Mouse (Mus musculus) kidney, postnatal 0 days (tissue): ENCODE results near the gene Arrdc5. TPM values are rescaled to one million over a fixed set of nuclear protein-coding genes. Genes with fewer than 3 reads are reported as not detected.
A peak's percentile ranks its signal among the peaks of the same experiment; 100 is the strongest.

Experiments used
- ATAC-seq: fragments of 200-750 bp; cut with Nextera tagmentation; replicated peaks from 2 replicates; pipeline ENCODE4 v1.8.0; 2017; ENCODE audit warnings: low read depth, moderate number of reproducible peaks, moderate TSS enrichment, moderate library complexity; ENCODE audit not compliant: low FRiP score
- DNase-seq: peaks from one replicate; pipeline ENCODE4 v3.0.0-alpha.2; 2016; ENCODE audit warnings: low spot score
- H3K27ac ChIP-seq: fragments of 300-500 bp; sonication (generic); 2 replicates; pipeline ENCODE4 v1.5.1; 2014; ENCODE audit warnings: mild to moderate bottlenecking
- H3K27me3 ChIP-seq: fragments of 300-500 bp; sonication (generic); 2 replicates; pipeline ENCODE4 v1.6.1; 2014; ENCODE audit warnings: low read length, mixed read lengths; ENCODE audit not compliant: insufficient read depth
- H3K36me3 ChIP-seq: fragments of 300-500 bp; sonication (generic); 2 replicates; pipeline ENCODE4 v1.6.1; 2014; ENCODE audit warnings: low read length, mixed read lengths; ENCODE audit not compliant: insufficient read depth
- H3K4me1 ChIP-seq: fragments of 300-500 bp; sonication (generic); replicated peaks from 2 replicates; pipeline ENCODE4 v1.6.1; 2014; ENCODE audit warnings: antibody characterized with exemption, low read length, mixed read lengths; ENCODE audit not compliant: insufficient read depth
- H3K4me2 ChIP-seq: fragments of 300-500 bp; sonication (generic); 2 replicates; pipeline ENCODE4 v1.6.1; 2014; ENCODE audit warnings: mild to moderate bottlenecking, low read length, moderate library complexity, mixed read lengths
- H3K4me3 ChIP-seq: fragments of 300-500 bp; sonication (generic); replicated peaks from 2 replicates; pipeline ENCODE4 v1.5.1; 2014; ENCODE audit warnings: low read depth, low read length
- H3K9ac ChIP-seq: fragments of 300-500 bp; sonication (generic); 2 replicates; pipeline ENCODE4 v1.6.1; 2014; ENCODE audit warnings: low read depth, low read length
- H3K9me3 ChIP-seq: fragments of 300-500 bp; sonication (generic); replicated peaks from 2 replicates; pipeline ENCODE4 v1.6.1; 2016; ENCODE audit warnings: low read length, inconsistent platforms, mixed read lengths
- CTCF ChIP-seq: IDR thresholded peaks from 2 replicates; pipeline ENCODE4 v1.5.1; 2016; ENCODE audit warnings: antibody characterized with exemption, low read depth, mild to moderate bottlenecking, moderate library complexity
- WGBS: fragments of 180-500 bp; shearing (Covaris S2); extraction: QIAGEN DNeasy Blood & Tissue Kit; methylation state at CpG from one replicate; pipeline ENCODE4 v1.1.7; 2014; 5-methylcytosine and 5-hydroxymethylcytosine counted together
- polyA plus RNA-seq: library from polyadenylated mRNA; unstranded; fragments of >200 nt; fragmentation: Nextera tagmentation; extraction: Ambion mirVana; gene quantifications from 2 replicates; pipeline ENCODE4 v1.2.1, GENCODE M21; 2015

Gene Arrdc5
- polyA plus RNA-seq, 1 experiment from 2014 or later, result not detected

GRCm38 (mm10) chr17:56298238-56298637 is 1.8 kb downstream of the Arrdc5 start:
- H3K4me2 ChIP-seq, result no peak overlapping the region
- WGBS, result 97% methylated on average over 1 of the region's 1 CpGs
- ATAC-seq, result no peak

GRCm38 (mm10) chr17:56296201-56296600 is 3.9 kb downstream of the Arrdc5 start:
- 86% methylated on average over 1 of the region's 1 CpGs for WGBS
- ATAC-seq (no peak), DNase-seq (no peak)
- Histone ChIP-seq H3K9ac (no peak overlapping the region), H3K36me3 (no peaks in the 10 kb centered on the region), H3K4me2 (no peak overlapping the region), H3K4me3 (no peak overlapping the region), H3K27ac (no peak overlapping the region), H3K9me3 (no peaks in the 10 kb centered on the region), H3K4me1 (peaks cover 6% of the 10 kb centered on the region; the same call in 1 of the 2 replicates), H3K27me3 (no peaks in the 10 kb centered on the region)
- TF ChIP-seq CTCF, result no peak

More at GRCm38 (mm10) chr17:56298238-56298637, 1.8 kb downstream of the Arrdc5 start:
- Histone ChIP-seq H3K27me3 (no peaks in the 10 kb centered on the region), H3K9me3 (no peaks in the 10 kb centered on the region), H3K4me3 (no peak overlapping the region), H3K36me3 (no peaks in the 10 kb centered on the region), H3K4me1 (peaks cover 7% of the 10 kb centered on the region; the same call in 1 of the 2 replicates), H3K9ac (no peak overlapping the region), H3K27ac (no peak overlapping the region)
- DNase-seq, result no peak
- no peak for TF ChIP-seq CTCF

DNA sequence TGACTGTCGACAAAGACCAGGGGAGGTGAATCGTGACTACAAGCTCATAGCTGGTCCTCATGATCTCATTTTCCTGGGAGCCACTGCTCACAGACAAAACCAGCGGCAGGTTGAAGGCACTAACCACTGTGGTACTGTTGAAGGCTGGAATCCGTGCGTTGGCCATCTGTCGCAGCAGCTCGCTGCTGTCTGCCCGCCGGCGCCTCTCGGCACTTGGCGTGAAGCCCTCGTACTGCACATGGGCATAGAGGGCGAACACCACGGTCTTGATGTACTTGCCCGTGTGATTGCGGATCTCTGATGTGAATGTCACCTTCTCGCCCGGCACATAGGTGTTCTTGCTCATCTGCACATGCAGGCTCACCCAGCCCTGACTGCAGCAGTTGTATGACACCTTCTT is 5.8 kb downstream of the Arrdc5 start:
- no peaks in the 10 kb centered on the region for H3K9me3 ChIP-seq
- WGBS, result 91% methylated on average over 19 of the region's 19 CpGs
- H3K36me3 ChIP-seq, result no peaks in the 10 kb centered on the region
- H3K4me3 ChIP-seq, result no peak overlapping the region
- no peak overlapping the region for H3K9ac ChIP-seq
- no peak for TF ChIP-seq CTCF
- H3K27ac ChIP-seq, result no peak overlapping the region
- peaks cover 12% of the 10 kb centered on the region; the same call in 1 of the 2 replicates for H3K4me1 ChIP-seq
- DNase-seq, result no peak
- H3K4me2 ChIP-seq, result no peak overlapping the region
- no peak for ATAC-seq
- H3K27me3 ChIP-seq, result no peaks in the 10 kb centered on the region

DNA sequence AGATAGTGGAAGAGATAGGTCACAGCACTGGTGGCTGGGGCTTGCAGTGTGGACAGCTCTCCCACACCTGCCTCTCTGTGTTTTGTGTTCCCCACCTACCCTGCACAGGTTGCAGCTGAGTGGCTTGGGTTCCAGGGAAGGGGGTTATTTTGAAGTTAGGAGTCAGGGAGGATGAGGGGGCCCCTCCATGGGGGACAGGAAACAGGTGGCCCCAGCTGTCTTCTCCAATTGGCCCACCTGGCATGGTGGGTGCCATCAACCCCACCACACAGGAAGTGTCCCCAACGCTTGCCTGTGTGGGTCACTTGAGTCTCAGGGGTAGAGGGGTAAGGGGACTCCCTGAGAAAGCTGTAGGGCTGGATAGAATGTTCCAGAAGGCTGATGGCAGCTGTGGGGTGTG is 6.8 kb downstream of the Arrdc5 start:
- Histone ChIP-seq H3K36me3 (no peaks in the 10 kb centered on the region), H3K9me3 (no peaks in the 10 kb centered on the region), H3K27ac (no peak overlapping the region), H3K4me2 (no peak overlapping the region), H3K4me3 (no peak overlapping the region), H3K4me1 (peaks cover 20% of the 10 kb centered on the region), H3K27me3 (no peaks in the 10 kb centered on the region), H3K9ac (no peak overlapping the region)
- ATAC-seq (no peak), DNase-seq (no peak)
- 71% methylated on average over 1 of the region's 1 CpGs for WGBS
- TF ChIP-seq CTCF, result no peak

GRCm38 (mm10) chr17:56292531-56293222 is 7.4 kb downstream of the Arrdc5 start, which contains the start of gene Plin3:
TSS of gene Plin3 (minus strand) at chr17:56292873.
- Histone ChIP-seq H3K9me3 (no peaks in the 10 kb centered on the region), H3K27ac (peak within 1 kb of the TSS; percentile 97), H3K9ac (peak within 1 kb of the TSS; percentile 54; the same call in 1 of the 2 replicates), H3K4me1 (peaks cover 26% of the 10 kb centered on the region), H3K4me3 (no peak within 1 kb of the TSS), H3K36me3 (no peaks in the 10 kb centered on the region), H3K4me2 (no peak within 1 kb of the TSS; the same call in 1 of the 2 replicates), H3K27me3 (no peaks in the 10 kb centered on the region)
- 75% methylated on average over 4 of the region's 4 CpGs for WGBS
- ATAC-seq (no peak), DNase-seq (no peak)
- no peak for TF ChIP-seq CTCF

DNA sequence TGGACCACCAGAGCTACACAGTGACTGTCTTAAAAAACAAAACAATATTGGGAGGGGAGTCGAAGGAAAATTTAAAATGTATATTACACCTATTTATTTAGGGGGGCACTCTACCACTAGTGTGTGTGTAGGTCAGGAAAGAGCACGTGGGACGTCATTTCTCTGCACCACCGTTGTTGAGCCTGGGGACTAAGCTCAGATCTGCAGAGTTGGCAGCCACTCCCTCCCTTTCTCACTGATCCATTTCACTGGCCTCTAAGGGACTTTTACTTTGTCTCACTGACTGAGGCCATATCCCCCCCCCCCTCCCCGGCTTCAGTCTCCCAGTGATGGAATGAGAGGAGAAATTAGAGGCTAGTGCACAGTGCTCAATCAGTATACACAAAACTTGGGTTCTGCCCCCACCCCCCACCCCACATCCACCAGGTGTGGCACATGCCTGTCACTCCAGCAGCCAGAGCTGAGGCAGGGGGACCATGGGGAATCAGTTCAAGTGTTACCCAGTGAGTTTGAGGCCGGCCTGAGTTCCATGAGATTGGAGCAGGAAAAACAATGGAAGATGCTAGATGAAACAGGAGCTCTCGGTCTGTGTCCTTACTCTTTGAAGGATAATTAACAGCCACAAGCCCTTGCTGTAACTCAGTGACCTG is 8.1 kb downstream of the Arrdc5 start:
- Histone ChIP-seq H3K4me1 (peaks cover 28% of the 10 kb centered on the region), H3K4me2 (no peak overlapping the region; the same call in 1 of the 2 replicates), H3K9ac (peak overlapping the region; percentile 54; the same call in 1 of the 2 replicates), H3K36me3 (no peaks in the 10 kb centered on the region), H3K27me3 (no peaks in the 10 kb centered on the region), H3K9me3 (no peaks in the 10 kb centered on the region), H3K27ac (peak overlapping the region; percentile 97), H3K4me3 (no peak overlapping the region)
- TF ChIP-seq CTCF, result no peak
- WGBS, result 44% methylated on average over 7 of the region's 7 CpGs
- DNase-seq (peak; percentile 61), ATAC-seq (no peak)
